Mouse (Mus musculus): ENCODE results near the gene Tns3.

- TF ChIP-seq CTCF (IDR thresholded peaks at IDR 0.05; ENCODE audit: extremely low read depth, insufficient read depth, low read length) (no peak), POLR2A (IDR thresholded peaks at IDR 0.05; ENCODE audit: extremely low read depth, insufficient read depth, low read length) (no peak)
Observed at GRCm38 (mm10) chr11:8700641-8701221, 36.4 kb upstream of the Tns3 start.
